Mouse (Mus musculus) embryo, embryonic 9.5 days (tissue): ENCODE data around the gene Defb48.

Experiments used
- DNase-seq: peaks from one replicate; pipeline ENCODE4 v3.0.0-alpha.2; 2017; ENCODE audit errors: extremely low spot score

Gene Defb48

GRCm38 (mm10) chr14:62984410-62984809 lies at the start of gene Defb48:
Defb48 (minus strand) TSS chr14:62984510.
- no peak for DNase-seq

DNA sequence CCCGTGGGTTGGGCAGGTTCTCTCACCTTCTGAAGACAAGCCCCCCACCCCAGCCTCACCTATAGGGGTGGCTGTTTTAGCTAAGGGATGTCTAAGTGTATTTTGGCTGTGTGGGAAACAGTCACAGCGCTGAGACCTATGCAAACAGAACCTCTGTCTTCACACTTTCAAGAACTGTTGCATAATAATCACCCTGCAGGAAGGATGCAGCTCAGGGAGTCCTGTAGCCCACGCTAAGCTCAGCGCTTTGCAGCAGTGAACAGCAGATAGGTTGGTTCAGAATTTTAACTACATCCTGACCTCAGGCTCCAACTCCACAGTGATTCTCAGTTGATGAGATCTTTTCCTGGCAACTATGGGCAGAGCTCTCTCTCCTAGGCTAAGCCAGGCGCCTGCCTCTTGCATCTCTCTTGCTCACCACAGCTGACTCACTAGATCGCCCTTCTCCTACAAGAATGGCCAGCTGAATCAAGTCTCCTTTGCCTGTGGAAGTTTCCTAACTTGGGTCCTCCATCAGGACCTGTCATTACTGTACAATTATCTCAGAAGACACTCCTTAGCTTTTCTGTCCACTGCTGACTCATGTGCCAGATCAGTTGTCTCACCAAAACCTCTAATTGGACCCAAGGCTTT lies 36.3 kb upstream of the Defb48 start:
- DNase-seq: no peak

DNA sequence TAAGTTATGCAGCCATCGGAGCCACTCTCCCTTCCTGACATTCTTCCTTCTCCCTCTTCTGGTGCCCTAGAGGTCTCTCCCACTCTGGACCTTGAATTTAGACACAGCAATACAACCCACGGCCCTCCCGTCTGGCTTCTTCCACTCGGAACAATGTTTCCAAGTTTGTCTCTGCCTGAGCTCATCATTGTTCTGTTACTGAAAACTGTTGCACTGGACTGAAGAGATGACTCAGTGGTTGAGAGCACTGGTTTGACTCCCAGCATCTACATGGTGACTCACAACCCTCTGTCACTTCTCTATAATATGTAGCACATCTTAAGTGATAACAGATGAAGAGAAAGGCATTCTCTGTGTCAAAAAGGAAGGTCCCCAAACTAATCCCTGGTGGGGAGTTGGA lies 30.4 kb upstream of the Defb48 start:
- no peak for DNase-seq

DNA sequence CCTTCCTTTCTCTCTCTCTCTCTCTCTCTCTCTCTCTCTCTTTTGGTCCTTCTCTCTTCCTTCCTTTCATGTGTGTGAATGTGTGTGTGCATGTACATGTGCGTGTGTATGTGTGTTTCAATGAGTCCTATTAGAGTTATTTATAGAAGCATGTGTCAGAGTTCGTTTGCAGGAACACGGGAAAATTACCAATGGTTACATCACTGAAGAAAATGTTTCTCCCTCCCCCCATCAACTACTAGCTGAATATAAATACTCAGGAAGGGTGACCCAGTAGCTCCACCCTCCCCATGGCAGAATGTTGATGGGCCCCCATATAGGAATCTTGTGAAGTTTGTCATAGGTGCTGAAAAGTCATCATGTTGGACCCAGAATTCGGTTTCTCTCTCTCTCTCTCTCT lies 28.8 kb upstream of the Defb48 start:
- DNase-seq: no peak

DNA sequence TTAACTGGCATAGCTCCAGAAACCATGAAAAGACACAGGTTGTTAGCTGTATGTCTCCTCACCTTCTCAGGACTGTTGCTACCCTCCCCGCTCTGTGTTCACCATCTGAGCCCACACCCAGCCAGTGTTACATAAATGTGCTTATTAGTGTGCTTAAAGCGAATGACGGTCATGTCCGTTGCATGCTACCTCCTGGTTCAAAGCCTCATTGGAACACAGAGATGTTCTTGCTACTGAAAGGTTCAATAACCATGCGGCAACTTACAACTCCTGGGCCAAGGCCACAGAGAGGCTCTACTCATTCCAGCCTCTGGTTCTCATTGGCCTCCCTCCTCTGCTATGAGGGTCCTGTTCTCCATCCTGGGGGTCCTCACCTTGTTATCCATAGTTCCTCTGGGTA lies 27.2 kb upstream of the Defb48 start, which contains the start of gene Defb43:
TSS of gene Defb43 (plus strand) at position 301 of the 400 bp plus-strand sequence.
- no peak for DNase-seq

- no peak for DNase-seq
These were observed 18.3 kb upstream of the Defb48 start for GRCm38 (mm10) chr14:63002588-63002987.

DNA sequence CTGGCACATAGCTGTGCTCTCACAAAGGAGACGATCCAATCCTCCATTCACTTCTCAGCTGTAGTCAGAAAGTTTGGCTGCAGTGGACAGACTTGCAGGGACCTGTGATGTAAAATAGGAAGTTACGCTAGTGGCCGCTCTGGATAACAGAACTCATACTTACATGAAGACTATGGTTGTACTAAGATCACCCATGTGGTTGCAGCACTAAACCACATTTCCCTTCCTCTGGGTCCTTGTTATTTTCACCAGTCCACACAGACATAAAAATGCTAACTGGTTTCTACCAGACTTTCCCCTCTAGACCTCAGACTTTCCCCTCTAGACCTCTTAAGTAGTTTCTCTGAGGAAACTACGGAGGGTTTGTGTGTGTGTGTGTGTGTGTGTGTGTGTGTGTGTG lies 14.7 kb upstream of the Defb48 start:
- DNase-seq: no peak

DNA sequence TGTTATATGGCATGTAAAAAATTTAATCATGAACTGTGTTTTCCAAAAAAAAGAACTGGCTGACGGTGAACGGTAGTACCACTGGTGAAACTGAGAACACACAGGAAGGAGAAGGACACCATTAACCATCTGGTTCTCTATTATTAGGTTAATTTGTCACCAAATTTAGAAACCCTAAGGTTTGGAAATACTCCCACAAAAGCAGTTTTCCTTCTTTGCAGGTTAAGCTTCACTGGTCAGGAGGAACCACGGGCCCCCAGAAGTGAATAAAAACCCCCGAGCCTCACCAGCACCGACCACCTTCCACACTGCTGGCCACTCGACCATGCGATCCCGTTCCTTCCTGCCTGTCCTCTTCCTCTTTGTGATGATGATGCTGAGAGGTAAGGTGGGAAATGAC lies 13.5 kb upstream of the Defb48 start, which contains the start of gene Defb47:
TSS of gene Defb47 (plus strand) at position 301 of the 400 bp plus-strand sequence.
- DNase-seq: no peak

DNA sequence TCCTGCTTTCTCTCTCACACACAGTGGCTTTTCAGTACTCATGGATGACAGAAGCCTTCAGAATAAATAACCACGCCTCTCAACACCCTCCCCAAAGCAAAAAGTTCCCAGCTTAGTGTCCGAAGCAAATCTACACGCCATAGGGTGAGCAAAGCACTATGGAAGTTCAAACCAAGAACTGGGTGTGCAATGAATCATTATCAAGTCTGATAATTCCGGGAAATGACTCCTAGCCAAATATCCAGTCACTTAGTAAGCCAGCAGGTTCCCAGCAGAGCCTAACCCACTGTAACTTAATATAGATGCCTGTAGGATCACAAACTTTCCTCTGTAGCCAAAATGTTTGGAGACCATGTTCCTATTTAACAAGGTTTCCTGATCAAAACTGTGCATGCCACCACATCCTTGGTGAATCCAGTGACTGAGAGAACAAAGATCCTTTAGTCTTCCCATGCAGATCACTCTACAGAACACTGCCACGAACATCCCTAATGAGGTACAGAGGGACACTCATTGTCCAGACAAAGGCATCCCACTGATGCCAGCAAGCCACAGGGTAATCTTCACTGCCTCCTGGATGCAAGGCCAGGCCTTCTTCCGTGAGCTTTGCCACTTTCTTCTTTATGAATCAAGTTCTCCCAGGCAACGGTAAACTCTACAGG lies 7.7 kb upstream of the Defb48 start:
- no peak for DNase-seq

DNA sequence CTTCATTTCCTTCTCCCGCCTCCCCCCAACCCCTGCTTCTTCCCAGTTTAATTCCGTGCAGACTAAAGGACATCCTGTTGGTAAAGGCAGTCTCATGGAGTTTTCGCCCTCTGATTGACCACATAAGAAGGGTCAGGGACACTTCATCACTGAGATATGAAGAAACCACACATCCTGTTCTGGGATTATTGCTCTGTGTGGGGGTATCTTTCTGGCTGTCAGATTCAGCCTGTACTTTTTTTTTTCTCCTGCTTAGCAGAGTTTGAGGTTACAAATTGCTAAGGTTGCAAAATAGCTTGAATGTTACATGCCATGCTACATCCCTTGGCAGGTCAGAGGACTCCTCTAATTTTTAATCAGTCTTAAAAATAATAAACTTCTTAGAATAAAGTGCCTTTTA lies 7.0 kb upstream of the Defb48 start:
- DNase-seq: no peak

- DNase-seq: no peak
These were observed 4.5 kb downstream of the Defb48 start for GRCm38 (mm10) chr14:62979815-62980214.

DNA sequence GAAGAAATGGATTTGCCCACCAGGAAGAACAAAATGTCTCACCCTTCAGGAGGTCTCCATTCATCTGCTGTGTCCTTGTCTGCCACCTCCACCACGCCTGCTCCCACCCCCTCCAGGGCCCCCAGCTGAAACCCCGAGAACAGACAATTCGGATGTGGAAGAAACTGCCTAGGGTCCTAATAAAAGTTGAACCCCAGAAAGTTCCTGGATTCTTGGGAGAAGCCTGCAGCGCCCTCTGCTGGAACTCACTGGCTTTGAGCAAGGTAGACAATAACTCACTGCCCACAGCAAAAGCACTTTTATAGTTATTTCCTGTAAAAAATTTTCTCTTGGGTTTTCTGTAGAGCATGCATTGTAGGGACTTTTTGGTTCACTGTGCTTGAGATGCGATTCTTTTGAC lies 9.3 kb downstream of the Defb48 start:
- DNase-seq: peak; percentile 65

DNA sequence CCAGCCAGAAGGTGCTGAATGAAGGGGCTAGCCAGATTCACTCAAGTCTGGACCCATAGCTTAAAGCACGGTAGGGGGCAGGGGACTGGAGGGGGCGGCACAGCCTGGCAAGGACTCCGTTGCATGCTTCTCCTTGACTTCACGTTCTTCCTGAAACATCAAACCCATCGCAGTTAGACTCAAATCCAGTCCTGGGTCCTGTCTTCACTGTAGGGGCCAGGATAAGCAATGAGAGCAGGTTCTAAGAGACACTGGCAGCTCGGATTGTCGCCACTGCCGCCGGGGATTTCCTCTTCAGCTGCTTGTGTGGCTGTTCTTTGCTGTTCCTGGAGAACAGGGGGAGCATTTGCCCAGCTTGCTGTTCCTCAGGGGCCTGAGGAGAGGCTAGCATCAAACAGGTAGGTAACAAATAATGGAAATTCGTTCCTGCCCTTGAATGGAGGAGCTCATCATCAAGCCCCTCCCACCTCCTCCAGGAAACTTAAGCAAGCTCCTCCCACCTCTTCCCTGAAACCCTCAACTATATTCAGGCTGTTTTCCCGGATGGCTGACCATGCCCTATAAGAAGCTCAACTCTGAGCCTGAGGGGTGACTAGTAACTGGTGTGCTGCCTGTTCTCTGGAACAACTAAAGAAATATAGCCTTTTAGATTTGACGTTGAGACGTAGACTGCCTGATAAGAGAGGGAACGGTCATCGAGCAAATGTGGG lies 18.3 kb downstream of the Defb48 start:
- DNase-seq: peak; percentile 43

GRCm38 (mm10) chr14:62965342-62965741 lies 19.0 kb downstream of the Defb48 start:
- no peak for DNase-seq

DNA sequence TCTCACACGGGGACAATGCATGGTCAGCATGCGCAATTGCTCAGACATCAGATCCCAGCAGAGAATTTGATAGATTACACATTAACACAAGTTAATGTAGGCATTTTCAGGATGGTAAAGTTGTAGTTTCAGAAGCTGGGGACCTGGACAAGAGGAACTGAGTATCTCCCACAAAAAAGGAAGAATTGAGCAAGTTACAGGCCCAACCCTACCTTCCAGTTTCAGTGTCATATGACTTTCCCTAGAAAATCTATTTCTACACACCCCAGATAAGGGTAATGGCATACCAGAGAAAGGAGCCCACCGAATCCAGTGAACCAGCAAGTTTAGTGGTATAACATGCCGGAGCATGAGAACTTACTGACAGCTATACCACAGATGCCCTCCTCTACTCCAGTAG lies 20.7 kb downstream of the Defb48 start:
- no peak for DNase-seq

DNA sequence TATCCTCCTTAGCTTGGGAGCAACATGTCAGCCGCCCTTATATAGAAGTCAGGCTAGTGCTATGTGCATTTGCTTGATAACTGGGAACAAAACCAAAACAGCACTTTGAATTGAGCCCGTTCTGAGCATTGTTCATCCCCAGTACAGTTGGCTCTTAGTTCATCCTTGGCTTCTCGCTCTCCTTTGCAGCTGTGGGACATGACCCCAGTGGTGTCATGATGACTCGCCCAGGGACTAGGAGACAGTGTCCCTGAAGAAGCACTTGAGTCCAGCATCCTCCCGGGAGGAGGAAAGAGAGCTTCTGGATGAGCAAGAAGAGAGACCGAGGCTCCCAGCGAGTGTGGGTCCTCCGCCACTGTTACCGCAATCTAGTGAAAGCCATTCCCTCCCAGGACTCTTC lies 28.2 kb downstream of the Defb48 start:
- no peak for DNase-seq

GRCm38 (mm10) chr14:62946794-62947193 lies 37.5 kb downstream of the Defb48 start:
- no peak for DNase-seq

- DNase-seq: no peak
These were observed 43.8 kb downstream of the Defb48 start for GRCm38 (mm10) chr14:62940383-62941074.

- no peak for DNase-seq
These were observed 44.9 kb downstream of the Defb48 start for GRCm38 (mm10) chr14:62939435-62939834.

- no peak for DNase-seq
These were observed 46.6 kb downstream of the Defb48 start for GRCm38 (mm10) chr14:62937675-62938074.

GRCm38 (mm10) chr14:62936631-62937380 lies 47.5 kb downstream of the Defb48 start:
- no peak for DNase-seq

DNA sequence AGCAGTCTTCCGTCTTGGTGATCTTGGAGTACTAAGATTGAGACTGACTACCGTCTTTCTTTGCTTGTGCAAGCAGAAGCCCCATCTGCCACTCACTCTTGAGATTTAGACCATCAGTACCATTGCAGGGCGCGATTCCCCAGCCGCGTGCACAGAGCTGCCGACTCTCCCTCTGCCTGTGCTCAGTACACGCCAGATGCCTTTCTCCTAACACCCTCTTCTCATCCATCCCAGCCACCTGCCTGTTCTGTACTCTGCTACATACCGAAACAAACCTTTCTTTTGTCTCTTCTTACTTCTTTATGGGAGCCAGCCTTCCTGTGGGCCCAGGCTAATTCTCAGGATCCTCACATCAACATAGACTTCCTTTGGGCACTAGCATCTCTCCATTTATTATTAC lies 48.9 kb downstream of the Defb48 start:
- no peak for DNase-seq
